Mouse (Mus musculus) forebrain, embryonic 16.5 days (tissue): ENCODE results near the gene Yap1. TPM values are rescaled to one million over a fixed set of nuclear protein-coding genes. Genes with fewer than 3 reads are reported as not detected.
"Not testable (repeated sequence)": the region's sequence is repeated elsewhere in the genome, so short reads cannot be mapped to it uniquely, and the experiment has no call there.

ENCODE experiments used
- ATAC-seq: fragments of 200-750 bp; cut with Nextera tagmentation; 2 replicates; pipeline ENCODE4 v1.8.0; 2017; ENCODE audit warnings: mild to moderate bottlenecking, moderate library complexity
- H3K27ac ChIP-seq: fragments of 300-500 bp; sonication (generic); 2 replicates; pipeline ENCODE4 v1.5.1; 2014; ENCODE audit warnings: low read length, control low read depth
- H3K27me3 ChIP-seq: fragments of 300-500 bp; sonication (generic); replicated peaks from 2 replicates; pipeline ENCODE4 v1.6.1; 2014; ENCODE audit warnings: low read length; ENCODE audit not compliant: control insufficient read depth, insufficient read depth
- H3K36me3 ChIP-seq: fragments of 300-500 bp; sonication (generic); 2 replicates; pipeline ENCODE4 v1.6.1; 2014; ENCODE audit not compliant: control insufficient read depth, insufficient read depth
- H3K4me1 ChIP-seq: fragments of 300-500 bp; sonication (generic); replicated peaks from 2 replicates; pipeline ENCODE4 v1.6.1; 2014; ENCODE audit warnings: low read length; ENCODE audit not compliant: control insufficient read depth, insufficient read depth
- H3K4me2 ChIP-seq: fragments of 300-500 bp; sonication (generic); 2 replicates; pipeline ENCODE4 v1.6.1; 2014; ENCODE audit warnings: mild to moderate bottlenecking, low read length, control low read depth
- H3K4me3 ChIP-seq: fragments of 300-500 bp; sonication (generic); replicated peaks from 2 replicates; pipeline ENCODE4 v1.5.1; 2014; ENCODE audit warnings: mild to moderate bottlenecking, low read length, control low read depth
- H3K9ac ChIP-seq: fragments of 300-500 bp; sonication (generic); replicated peaks from 2 replicates; pipeline ENCODE4 v1.6.1; 2014; ENCODE audit warnings: low read depth, low read length, control low read depth
- H3K9me3 ChIP-seq: fragments of 300-500 bp; sonication (generic); 2 replicates; pipeline ENCODE4 v1.6.1; 2016; ENCODE audit warnings: low read length; ENCODE audit not compliant: control insufficient read depth
- WGBS: fragments of 180-500 bp; shearing (Covaris S2); extraction: QIAGEN DNeasy Blood & Tissue Kit; methylation state at CpG from one replicate; pipeline ENCODE4 v1.1.7; 2014; 5-methylcytosine and 5-hydroxymethylcytosine counted together
- polyA plus RNA-seq: library from polyadenylated mRNA; unstranded; fragments of >200 nt; fragmentation: Nextera tagmentation; extraction: Ambion mirVana; gene quantifications from 2 replicates; pipeline ENCODE4 v1.2.1, GENCODE M21; 2015

Yap1 gene
- polyA plus RNA-seq, 1 experiment from 2014 or later: 7.7 TPM

DNA sequence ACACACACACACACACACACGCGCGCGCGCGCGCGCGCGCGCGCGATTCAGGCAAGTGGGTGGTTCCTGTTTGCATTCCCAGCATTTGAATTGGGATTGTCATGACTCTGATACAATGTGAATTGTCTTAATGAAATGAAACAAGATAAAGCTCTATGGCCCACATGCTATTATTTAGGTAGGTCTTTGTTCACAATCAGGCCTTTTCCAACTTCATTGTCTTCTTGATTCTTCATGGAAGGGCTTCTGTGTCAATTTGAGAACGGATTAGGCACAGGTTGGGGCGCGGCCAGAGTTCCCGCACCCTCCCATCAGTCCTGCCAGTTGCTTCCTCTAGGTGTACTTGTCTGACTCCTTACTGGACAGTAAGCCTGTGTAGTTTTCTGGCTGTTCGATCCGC is 90.4 kb downstream of the Yap1 start:
- no peaks in the 10 kb centered on the region for H3K27me3 ChIP-seq
- ATAC-seq: peak; percentile 32; the same call in 1 of the 2 replicates
- no peaks in the 10 kb centered on the region for H3K9me3 ChIP-seq
- WGBS: 46% methylated on average over 19 of the region's 19 CpGs
- 0 out of 2 replicates have a peak, but pooled peaks cover 3% of the 10 kb centered on the region for H3K4me1 ChIP-seq
- H3K4me2 ChIP-seq: peak overlapping the region; percentile 55
- H3K27ac ChIP-seq: no peak overlapping the region
- H3K36me3 ChIP-seq: no peaks in the 10 kb centered on the region
- 0 out of 2 replicates have a peak overlapping the region, but pooled peaks have one; percentile 28 for H3K9ac ChIP-seq
- H3K4me3 ChIP-seq: peak overlapping the region; percentile 33

DNA sequence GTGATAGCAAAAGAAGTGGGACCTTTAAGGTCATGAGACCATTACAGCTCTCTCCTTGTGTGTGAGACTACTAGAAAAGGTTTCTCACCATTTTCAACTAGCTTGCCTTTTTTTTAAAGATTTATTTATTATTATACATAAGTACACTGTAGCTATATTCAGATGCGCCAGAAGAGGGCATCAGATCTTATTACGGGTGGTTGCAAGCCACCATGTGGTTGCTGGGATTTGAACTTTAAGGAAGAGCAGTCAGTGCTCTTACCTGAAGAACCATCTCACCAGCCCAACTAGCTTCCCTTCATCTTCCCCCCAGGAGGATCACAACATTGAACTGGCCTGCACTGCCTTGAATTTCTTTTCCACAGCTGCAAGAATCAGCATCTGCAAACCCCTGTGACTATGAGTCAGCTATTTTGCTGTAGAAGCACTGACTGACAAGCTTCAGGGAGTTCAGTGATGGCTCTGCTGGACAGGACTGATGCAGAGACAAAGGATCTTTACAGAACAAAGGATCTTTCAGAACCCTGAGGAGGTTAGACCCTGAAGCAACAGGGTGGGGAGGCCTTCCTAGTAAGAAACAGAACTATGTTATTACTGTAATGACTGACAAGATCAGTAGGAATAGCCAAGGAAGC is 96.9 kb downstream of the Yap1 start:
- no peak overlapping the region for H3K9ac ChIP-seq
- no peak for ATAC-seq
- 86% methylated on average over 2 of the region's 2 CpGs for WGBS
- no peaks in the 10 kb centered on the region for H3K9me3 ChIP-seq
- H3K36me3 ChIP-seq: no peaks in the 10 kb centered on the region
- no peak overlapping the region for H3K27ac ChIP-seq
- H3K4me2 ChIP-seq: no peak overlapping the region
- H3K27me3 ChIP-seq: no peaks in the 10 kb centered on the region
- H3K4me3 ChIP-seq: no peak overlapping the region
- H3K4me1 ChIP-seq: no peaks in the 10 kb centered on the region

DNA sequence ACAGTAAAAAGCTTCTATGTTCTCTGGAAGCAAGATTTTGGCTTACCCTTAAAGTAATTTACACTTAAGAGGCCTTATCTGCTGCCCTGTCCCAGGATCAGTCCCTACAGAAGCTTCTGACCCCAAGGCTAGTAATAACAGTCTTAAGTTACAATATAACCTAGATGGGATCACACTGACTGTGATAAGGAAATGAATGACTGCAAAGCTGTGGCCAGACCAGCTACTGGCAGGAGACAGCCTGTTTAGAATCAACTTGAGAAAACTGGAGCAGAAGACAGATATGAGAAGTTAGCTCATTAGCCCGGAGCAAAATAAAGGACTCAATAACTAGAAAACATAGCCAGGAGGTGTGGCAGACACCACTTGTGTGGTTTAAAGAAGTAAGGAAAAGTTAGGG is 97.8 kb downstream of the Yap1 start:
- Histone ChIP-seq H3K4me2 (no peak overlapping the region), H3K27ac (no peak overlapping the region), H3K4me3 (no peak overlapping the region), H3K4me1 (no peaks in the 10 kb centered on the region), H3K9ac (no peak overlapping the region), H3K9me3 (no peaks in the 10 kb centered on the region), H3K27me3 (no peaks in the 10 kb centered on the region), H3K36me3 (no peaks in the 10 kb centered on the region)
- ATAC-seq: no peak
- WGBS: 76% methylated on average over 1 of the region's 1 CpGs

DNA sequence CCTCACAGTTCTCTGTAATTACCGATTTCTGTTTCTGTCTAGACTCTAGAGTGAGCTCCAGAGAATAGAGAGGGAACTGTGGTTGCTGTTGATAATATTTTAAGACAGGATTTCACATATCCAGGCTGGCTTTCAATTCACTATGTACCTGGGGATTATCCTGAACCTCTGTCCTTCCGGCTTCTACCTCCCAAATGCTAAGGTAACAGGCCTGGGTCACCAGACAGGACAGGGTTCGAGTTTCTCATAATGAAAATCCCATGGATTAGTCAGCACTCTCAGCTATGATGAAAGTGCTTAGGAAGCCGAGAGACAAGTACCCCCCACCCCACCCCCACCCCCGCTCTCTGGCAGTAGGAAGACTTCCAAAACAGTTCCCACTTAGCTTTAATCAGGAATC is 100.6 kb downstream of the Yap1 start:
- no peak overlapping the region for H3K27ac ChIP-seq
- no peak for ATAC-seq
- H3K9me3 ChIP-seq: no peaks in the 10 kb centered on the region
- no peak overlapping the region for H3K4me2 ChIP-seq
- no peaks in the 10 kb centered on the region for H3K4me1 ChIP-seq
- no peak overlapping the region for H3K9ac ChIP-seq
- H3K4me3 ChIP-seq: no peak overlapping the region
- H3K36me3 ChIP-seq: no peaks in the 10 kb centered on the region
- no peaks in the 10 kb centered on the region for H3K27me3 ChIP-seq
- 80% methylated on average over 5 of the region's 5 CpGs for WGBS

DNA sequence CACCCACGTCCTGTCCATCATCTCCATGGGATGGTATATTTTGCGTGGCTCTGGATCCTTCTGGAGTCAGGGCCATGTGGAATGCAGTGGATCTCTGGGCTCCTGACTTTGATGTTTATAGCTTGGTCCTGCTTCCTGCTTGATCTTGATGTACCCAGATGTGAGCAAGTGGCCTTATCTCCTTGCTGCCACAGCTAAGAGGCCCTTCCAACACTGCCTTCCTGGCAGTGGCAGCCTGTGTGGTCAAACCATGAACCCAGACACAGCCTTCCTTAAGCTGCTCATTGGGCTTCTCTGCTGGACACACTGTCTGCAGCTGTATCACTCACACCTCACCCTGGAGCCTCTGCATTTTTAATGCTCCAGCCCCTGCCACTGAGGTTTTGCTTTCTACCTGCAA is 101.1 kb downstream of the Yap1 start:
- no peak overlapping the region for H3K9ac ChIP-seq
- H3K36me3 ChIP-seq: no peaks in the 10 kb centered on the region
- H3K4me2 ChIP-seq: no peak overlapping the region
- H3K4me1 ChIP-seq: no peaks in the 10 kb centered on the region
- no peak for ATAC-seq
- no peaks in the 10 kb centered on the region for H3K27me3 ChIP-seq
- no peaks in the 10 kb centered on the region for H3K9me3 ChIP-seq
- H3K27ac ChIP-seq: no peak overlapping the region
- WGBS: 93% methylated on average over 2 of the region's 2 CpGs
- no peak overlapping the region for H3K4me3 ChIP-seq

DNA sequence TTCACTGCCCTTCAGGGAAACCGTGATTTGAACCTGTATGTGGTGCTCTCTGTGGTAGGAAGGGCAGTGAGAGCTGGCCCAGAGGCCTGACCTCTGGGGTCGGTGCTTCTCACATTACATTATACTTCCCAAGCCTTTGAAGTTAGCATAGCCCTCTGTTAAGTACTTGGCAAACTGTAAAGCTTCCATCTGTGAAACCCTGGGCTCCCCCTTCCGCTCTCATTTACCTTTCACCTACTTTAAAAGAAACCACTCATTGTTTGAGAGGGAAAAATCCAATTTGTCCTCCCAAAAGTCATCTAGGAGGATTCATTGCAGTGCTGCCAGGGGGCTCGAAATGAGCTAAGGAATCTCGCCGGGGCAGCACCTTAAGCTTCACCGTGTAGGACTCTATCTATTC is 102.1 kb downstream of the Yap1 start:
- ATAC-seq: no peak
- WGBS: 45% methylated on average over 7 of the region's 7 CpGs
- H3K9me3 ChIP-seq: no peaks in the 10 kb centered on the region
- H3K4me1 ChIP-seq: no peaks in the 10 kb centered on the region
- no peaks in the 10 kb centered on the region for H3K36me3 ChIP-seq
- no peak overlapping the region for H3K9ac ChIP-seq
- H3K4me2 ChIP-seq: no peak overlapping the region
- H3K27me3 ChIP-seq: no peaks in the 10 kb centered on the region
- H3K4me3 ChIP-seq: no peak overlapping the region
- H3K27ac ChIP-seq: no peak overlapping the region

DNA sequence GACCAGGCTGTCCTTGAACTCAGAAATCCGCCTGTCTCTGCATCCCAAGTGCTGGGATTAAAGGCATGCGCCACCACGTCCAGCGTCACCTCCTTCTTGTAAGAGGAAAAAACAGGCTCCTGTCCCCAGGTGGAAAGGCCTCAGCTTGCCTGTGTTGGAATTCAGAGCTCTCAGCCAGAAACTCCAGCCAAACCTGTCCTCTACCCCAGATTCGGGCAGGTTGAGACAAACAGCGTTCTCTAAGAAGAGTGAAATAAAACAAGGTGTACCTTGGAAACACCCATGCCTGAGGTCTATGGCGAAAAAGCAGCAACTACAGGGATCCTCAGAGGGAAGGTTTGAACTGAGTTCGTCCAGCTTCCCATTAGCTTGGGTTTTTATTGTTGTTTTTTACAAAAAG is 103.4 kb downstream of the Yap1 start:
- no peaks in the 10 kb centered on the region for H3K4me1 ChIP-seq
- no peak overlapping the region for H3K4me3 ChIP-seq
- H3K4me2 ChIP-seq: no peak overlapping the region
- no peak overlapping the region for H3K9ac ChIP-seq
- no peaks in the 10 kb centered on the region for H3K27me3 ChIP-seq
- WGBS: 89% methylated on average over 8 of the region's 8 CpGs
- H3K36me3 ChIP-seq: no peaks in the 10 kb centered on the region
- H3K9me3 ChIP-seq: no peaks in the 10 kb centered on the region
- no peak for ATAC-seq
- H3K27ac ChIP-seq: no peak overlapping the region

DNA sequence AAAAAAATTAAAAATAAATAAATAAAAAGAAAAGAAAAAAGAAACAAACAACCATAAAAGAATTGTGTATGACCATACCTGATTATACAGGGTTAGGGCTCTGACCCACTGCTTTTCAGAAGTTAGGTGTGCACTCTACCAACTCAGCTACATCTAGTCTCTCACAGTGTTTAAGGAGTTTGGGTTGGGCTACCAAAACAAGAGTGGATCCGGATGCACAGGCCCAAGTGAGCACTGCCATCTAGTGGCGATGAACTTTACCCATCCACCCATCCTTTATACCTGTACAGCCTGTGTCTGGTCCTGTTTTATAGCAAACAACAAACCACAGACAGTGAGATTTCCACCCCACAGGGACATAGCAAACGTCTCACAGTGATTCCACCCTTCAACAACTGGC is 106.9 kb downstream of the Yap1 start:
- H3K4me2 ChIP-seq: no peak overlapping the region
- no peak overlapping the region for H3K9ac ChIP-seq
- no peaks in the 10 kb centered on the region for H3K36me3 ChIP-seq
- WGBS: 0% methylated on average over 3 of the region's 3 CpGs
- no peak overlapping the region for H3K27ac ChIP-seq
- H3K4me1 ChIP-seq: no peaks in the 10 kb centered on the region
- peak; percentile 86 for ATAC-seq
- H3K4me3 ChIP-seq: no peak overlapping the region
- H3K9me3 ChIP-seq: no peaks in the 10 kb centered on the region
- no peaks in the 10 kb centered on the region for H3K27me3 ChIP-seq

DNA sequence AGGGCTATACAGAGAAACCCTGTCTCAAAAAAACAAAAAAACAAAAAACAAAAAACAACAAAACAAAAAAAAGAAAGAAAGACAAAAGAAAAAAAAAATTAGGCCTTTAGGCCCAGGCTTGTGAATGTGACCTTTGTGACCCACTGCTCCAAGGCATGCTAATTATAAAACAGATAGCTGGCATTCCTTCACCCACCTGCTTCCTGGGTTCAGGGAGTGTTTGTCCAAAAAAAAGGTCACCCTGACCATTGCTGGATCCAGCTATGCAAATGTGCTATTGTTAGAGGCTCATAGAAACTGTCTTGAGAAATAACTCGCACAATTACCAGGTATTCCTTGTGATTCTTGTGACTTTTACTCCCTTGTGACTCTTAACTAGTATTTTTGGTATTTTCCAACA is 112.6 kb downstream of the Yap1 start:
- H3K9ac ChIP-seq, H3K4me3 ChIP-seq, H3K27me3 ChIP-seq, H3K9me3 ChIP-seq, H3K4me2 ChIP-seq, H3K36me3 ChIP-seq, ATAC-seq, H3K4me1 ChIP-seq, H3K27ac ChIP-seq: not testable (repeated sequence)
- 91% methylated on average over 1 of the region's 1 CpGs for WGBS

DNA sequence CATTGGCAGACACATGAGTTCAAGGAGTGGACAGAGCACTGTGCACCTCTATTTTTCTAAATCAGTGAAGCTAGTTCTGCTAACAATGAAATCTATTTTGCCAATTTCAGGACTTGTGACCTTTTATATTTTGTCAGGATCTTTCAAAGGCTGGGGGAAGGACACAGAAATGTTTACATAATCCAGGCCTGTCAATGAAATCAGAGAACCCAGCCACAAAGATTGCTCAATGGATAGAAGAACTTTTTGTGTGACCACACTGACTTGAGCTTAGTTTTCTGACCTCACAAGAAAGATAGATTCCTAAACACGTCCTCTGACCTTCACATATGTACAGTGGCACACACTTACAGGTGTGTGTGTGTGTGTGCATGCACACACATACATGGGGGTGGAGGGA is 113.2 kb downstream of the Yap1 start:
- no peak overlapping the region for H3K4me2 ChIP-seq
- no peak for ATAC-seq
- no peak overlapping the region for H3K9ac ChIP-seq
- H3K4me1 ChIP-seq: no peaks in the 10 kb centered on the region
- WGBS: 69% methylated on average over 1 of the region's 1 CpGs
- H3K27ac ChIP-seq: no peak overlapping the region
- no peaks in the 10 kb centered on the region for H3K9me3 ChIP-seq
- no peaks in the 10 kb centered on the region for H3K27me3 ChIP-seq
- no peaks in the 10 kb centered on the region for H3K36me3 ChIP-seq
- no peak overlapping the region for H3K4me3 ChIP-seq
